Mouse (Mus musculus) forebrain, embryonic 10.5 days (tissue): ENCODE data around the gene Chsy1. TPM values are rescaled to one million over a fixed set of nuclear protein-coding genes. Genes with fewer than 3 reads are reported as not detected.

Experiments used
- DNase-seq: peaks from one replicate; pipeline ENCODE4 v3.0.0-alpha.2; 2017; ENCODE audit warnings: low spot score; ENCODE audit errors: extremely low spot score
- H3K27ac ChIP-seq: fragments of 300-500 bp; sonication (generic); 2 replicates; pipeline ENCODE4 v1.5.1; 2016; ENCODE audit warnings: mild to moderate bottlenecking
- H3K27me3 ChIP-seq: fragments of 300-500 bp; sonication (generic); 2 replicates; pipeline ENCODE4 v1.6.1; 2016; ENCODE audit warnings: mild to moderate bottlenecking; ENCODE audit not compliant: poor library complexity, severe bottlenecking
- H3K36me3 ChIP-seq: fragments of 300-500 bp; sonication (generic); replicated peaks from 2 replicates; pipeline ENCODE4 v1.6.1; 2016; ENCODE audit warnings: mild to moderate bottlenecking, moderate library complexity
- H3K4me1 ChIP-seq: fragments of 300-500 bp; sonication (generic); 2 replicates; pipeline ENCODE4 v1.6.1; 2016
- H3K4me3 ChIP-seq: fragments of 300-500 bp; sonication (generic); 2 replicates; pipeline ENCODE4 v1.5.1; 2016; ENCODE audit warnings: mild to moderate bottlenecking, moderate library complexity
- H3K9me3 ChIP-seq: fragments of 300-500 bp; sonication (generic); 2 replicates; pipeline ENCODE4 v1.6.1; 2016; ENCODE audit warnings: mild to moderate bottlenecking, moderate library complexity
- WGBS: fragments of 180-500 bp; shearing (Covaris S2); methylation state at CpG from one replicate; pipeline ENCODE4 v1.1.7; 2016; 5-methylcytosine and 5-hydroxymethylcytosine counted together
- polyA plus RNA-seq: library from polyadenylated mRNA; unstranded; fragments of >200 nt; fragmentation: Nextera tagmentation; extraction: Ambion mirVana; gene quantifications from 2 replicates; pipeline ENCODE4 v1.2.1, GENCODE M21; 2016

Gene Chsy1
- polyA plus RNA-seq, 1 experiment from 2014 or later = 13.5 TPM

GRCm38 (mm10) chr7:66131776-66132421 is 22.6 kb downstream of the Chsy1 start:
- peaks cover 44% of the 10 kb centered on the region for H3K36me3 ChIP-seq
- 89% methylated on average over 4 of the region's 4 CpGs for WGBS

GRCm38 (mm10) chr7:66134154-66134553 is 24.8 kb downstream of the Chsy1 start:
- Histone ChIP-seq H3K9me3 (no peaks in the 10 kb centered on the region), H3K4me1 (peaks cover 27% of the 10 kb centered on the region), H3K27me3 (peaks cover 4% of the 10 kb centered on the region; the same call in 1 of the 2 replicates), H3K27ac (no peak overlapping the region), H3K4me3 (no peak overlapping the region), H3K36me3 (peaks cover 37% of the 10 kb centered on the region)
- WGBS = 95% methylated on average over 3 of the region's 3 CpGs
- no peak for DNase-seq

More at GRCm38 (mm10) chr7:66131776-66132421, 22.6 kb downstream of the Chsy1 start:
- H3K4me1 ChIP-seq = peaks cover 44% of the 10 kb centered on the region
- H3K27me3 ChIP-seq = peaks cover 5% of the 10 kb centered on the region
- no peak overlapping the region for H3K27ac ChIP-seq
- H3K9me3 ChIP-seq = no peaks in the 10 kb centered on the region
- DNase-seq = no peak
- H3K4me3 ChIP-seq = no peak overlapping the region

GRCm38 (mm10) chr7:66135644-66136043 is 26.3 kb downstream of the Chsy1 start:
- Histone ChIP-seq H3K27me3 (0 out of 2 replicates have a peak, but pooled peaks cover under 1% of the 10 kb centered on the region), H3K4me1 (peaks cover 40% of the 10 kb centered on the region), H3K4me3 (no peak overlapping the region), H3K36me3 (peaks cover 36% of the 10 kb centered on the region), H3K27ac (no peak overlapping the region), H3K9me3 (no peaks in the 10 kb centered on the region)
- no peak for DNase-seq
- 91% methylated on average over 3 of the region's 3 CpGs for WGBS

GRCm38 (mm10) chr7:66136187-66136586 is 26.9 kb downstream of the Chsy1 start:
- H3K27ac ChIP-seq = no peak overlapping the region

GRCm38 (mm10) chr7:66137309-66137708 is 28.0 kb downstream of the Chsy1 start:
- H3K36me3 ChIP-seq = peaks cover 23% of the 10 kb centered on the region
- no peak overlapping the region for H3K27ac ChIP-seq
- peaks cover 56% of the 10 kb centered on the region for H3K4me1 ChIP-seq
- no peaks in the 10 kb centered on the region for H3K27me3 ChIP-seq
- no peaks in the 10 kb centered on the region for H3K9me3 ChIP-seq
- no peak for DNase-seq
- no peak overlapping the region for H3K4me3 ChIP-seq
- 93% methylated on average over 4 of the region's 4 CpGs for WGBS

More at GRCm38 (mm10) chr7:66136187-66136586, 26.9 kb downstream of the Chsy1 start:
- Histone ChIP-seq H3K4me3 (no peak overlapping the region), H3K36me3 (peaks cover 30% of the 10 kb centered on the region), H3K9me3 (no peaks in the 10 kb centered on the region), H3K27me3 (no peaks in the 10 kb centered on the region), H3K4me1 (peaks cover 46% of the 10 kb centered on the region)
- DNase-seq = no peak

GRCm38 (mm10) chr7:66138301-66138700 is 29.0 kb downstream of the Chsy1 start:
- Histone ChIP-seq H3K4me3 (no peak overlapping the region), H3K27ac (no peak overlapping the region), H3K36me3 (peaks cover 24% of the 10 kb centered on the region), H3K9me3 (no peaks in the 10 kb centered on the region), H3K4me1 (peaks cover 61% of the 10 kb centered on the region), H3K27me3 (no peaks in the 10 kb centered on the region)
- no peak for DNase-seq
- WGBS = 79% methylated on average over 4 of the region's 4 CpGs

- Histone ChIP-seq H3K9me3 (no peaks in the 10 kb centered on the region), H3K27me3 (no peaks in the 10 kb centered on the region), H3K4me3 (no peak overlapping the region), H3K27ac (no peak overlapping the region), H3K36me3 (peaks cover 29% of the 10 kb centered on the region), H3K4me1 (peaks cover 61% of the 10 kb centered on the region)
- no peak for DNase-seq
- 88% methylated on average over 5 of the region's 5 CpGs for WGBS
These were observed 29.6 kb downstream of the Chsy1 start for GRCm38 (mm10) chr7:66138878-66139277.

GRCm38 (mm10) chr7:66140095-66140494 is 30.8 kb downstream of the Chsy1 start:
- Histone ChIP-seq H3K27me3 (no peaks in the 10 kb centered on the region), H3K4me1 (peaks cover 57% of the 10 kb centered on the region), H3K9me3 (no peaks in the 10 kb centered on the region), H3K27ac (no peak overlapping the region), H3K4me3 (no peak overlapping the region), H3K36me3 (peaks cover 39% of the 10 kb centered on the region)
- DNase-seq = no peak
- 88% methylated on average over 3 of the region's 3 CpGs for WGBS

GRCm38 (mm10) chr7:66140923-66141570 is 31.7 kb downstream of the Chsy1 start:
- Histone ChIP-seq H3K4me3 (no peak overlapping the region), H3K36me3 (peaks cover 39% of the 10 kb centered on the region), H3K27me3 (no peaks in the 10 kb centered on the region), H3K9me3 (no peaks in the 10 kb centered on the region), H3K4me1 (peaks cover 47% of the 10 kb centered on the region), H3K27ac (no peak overlapping the region)
- no peak for DNase-seq
- WGBS = 63% methylated on average over 4 of the region's 4 CpGs

- no peaks in the 10 kb centered on the region for H3K9me3 ChIP-seq
- H3K4me3 ChIP-seq = no peak overlapping the region
- no peak for DNase-seq
- H3K4me1 ChIP-seq = peaks cover 34% of the 10 kb centered on the region
- H3K27ac ChIP-seq = no peak overlapping the region
- WGBS = 88% methylated on average over 7 of the region's 7 CpGs
- H3K36me3 ChIP-seq = peaks cover 41% of the 10 kb centered on the region
- no peaks in the 10 kb centered on the region for H3K27me3 ChIP-seq
These were observed 33.2 kb downstream of the Chsy1 start for GRCm38 (mm10) chr7:66142514-66142913.

GRCm38 (mm10) chr7:66144543-66144942 is 35.2 kb downstream of the Chsy1 start:
- WGBS = 96% methylated on average over 2 of the region's 2 CpGs

GRCm38 (mm10) chr7:66147156-66147555 is 37.8 kb downstream of the Chsy1 start:
- Histone ChIP-seq H3K27me3 (no peaks in the 10 kb centered on the region), H3K4me3 (no peak overlapping the region), H3K4me1 (peaks cover 6% of the 10 kb centered on the region; the same call in 1 of the 2 replicates), H3K36me3 (peaks cover 36% of the 10 kb centered on the region), H3K9me3 (no peaks in the 10 kb centered on the region), H3K27ac (no peak overlapping the region)
- WGBS = 97% methylated on average over 1 of the region's 1 CpGs
- no peak for DNase-seq

More at GRCm38 (mm10) chr7:66144543-66144942, 35.2 kb downstream of the Chsy1 start:
- Histone ChIP-seq H3K36me3 (peaks cover 35% of the 10 kb centered on the region), H3K4me1 (peaks cover 31% of the 10 kb centered on the region), H3K4me3 (no peak overlapping the region), H3K9me3 (no peaks in the 10 kb centered on the region), H3K27me3 (no peaks in the 10 kb centered on the region), H3K27ac (no peak overlapping the region)
- DNase-seq = no peak

- Histone ChIP-seq H3K27ac (no peak overlapping the region), H3K27me3 (no peaks in the 10 kb centered on the region), H3K4me3 (no peak overlapping the region), H3K4me1 (no peaks in the 10 kb centered on the region), H3K36me3 (peaks cover 35% of the 10 kb centered on the region), H3K9me3 (no peaks in the 10 kb centered on the region)
- DNase-seq = no peak
- 95% methylated on average over 3 of the region's 3 CpGs for WGBS
These were observed 38.5 kb downstream of the Chsy1 start for GRCm38 (mm10) chr7:66147816-66148215.
